Mouse (Mus musculus) small intestine, adult 2 months (tissue): ENCODE measurements at regions not wholly inside any gene's neighbourhood (a gene's known extent, or its start where the extent isn't known, plus 50 kb on each side); places are given as distances from the start of the nearest gene placed in this dataset.

Experiments
- CTCF ChIP-seq: fragments of 200-500 bp; IDR thresholded peaks from 2 replicates; pipeline ENCODE4 v1.5.1; 2012; ENCODE audit warnings: low read depth, mild to moderate bottlenecking, control low read depth, inconsistent platforms, low read length, moderate library complexity, mixed read lengths; ENCODE audit not compliant: insufficient replicate concordance, insufficient read length; ENCODE audit errors: extremely low read depth
- POLR2A ChIP-seq: fragments of 200-500 bp; IDR thresholded peaks from 2 replicates; pipeline ENCODE4 v1.6.1; 2012; ENCODE audit warnings: low read depth, mild to moderate bottlenecking, control low read depth, inconsistent platforms, low read length, moderate library complexity

GRCm38 (mm10) chr17:4216203-4216602, 520.1 kb upstream of the Nox3 start:
- no peak for TF ChIP-seq CTCF
- no peak for TF ChIP-seq POLR2A
